Mouse (Mus musculus): ENCODE results near the gene Mief2.

Gene Mief2

GRCm38 (mm10) chr11:60728260-60728761, at the start of gene Mief2:
Mief2 (plus strand) TSS chr11:60728398.
- peak; percentile 96 to 98 for DNase-seq

GRCm38 (mm10) chr11:60696165-60696564, 32.0 kb upstream of the Mief2 start:
- DNase-seq: no peak

GRCm38 (mm10) chr11:60697561-60697960, 30.6 kb upstream of the Mief2 start:
- DNase-seq: no peak

GRCm38 (mm10) chr11:60698806-60699523, 29.2 kb upstream of the Mief2 start:
- peak; percentile 87 to 91 for DNase-seq

- peak; percentile 90 to 94 for DNase-seq
Measured at GRCm38 (mm10) chr11:60699524-60700075, 28.6 kb upstream of the Mief2 start, which contains the start of gene Llgl1. Llgl1 (plus strand) TSS chr11:60699723.

- DNase-seq: no peak
Measured at GRCm38 (mm10) chr11:60700320-60701185, 27.6 kb upstream of the Mief2 start.

- no peak for DNase-seq
Measured at GRCm38 (mm10) chr11:60701611-60702010, 26.6 kb upstream of the Mief2 start.

- peak; percentile 85 to 87 for DNase-seq
Measured at GRCm38 (mm10) chr11:60703131-60703530, 25.1 kb upstream of the Mief2 start.

GRCm38 (mm10) chr11:60704023-60704880, 23.9 kb upstream of the Mief2 start:
- DNase-seq: peak; percentile 1

- DNase-seq: peak; percentile 1
Measured at GRCm38 (mm10) chr11:60705255-60705654, 22.9 kb upstream of the Mief2 start.

GRCm38 (mm10) chr11:60706076-60706475, 22.1 kb upstream of the Mief2 start:
- DNase-seq: peak in 1 of 2 experiments; percentile 3

- peak; percentile 1 to 4 for DNase-seq
Measured at GRCm38 (mm10) chr11:60706696-60707480, 21.3 kb upstream of the Mief2 start.

- peak; percentile 70 to 78 for DNase-seq
Measured at GRCm38 (mm10) chr11:60707672-60708071, 20.5 kb upstream of the Mief2 start.

GRCm38 (mm10) chr11:60708631-60709030, 19.6 kb upstream of the Mief2 start:
- peak in 1 of 2 experiments; percentile 0 for DNase-seq

- DNase-seq: peak; percentile 2 to 8
Measured at GRCm38 (mm10) chr11:60709481-60710465, 18.4 kb upstream of the Mief2 start.

GRCm38 (mm10) chr11:60711218-60711617, 17.0 kb upstream of the Mief2 start:
- peak in 1 of 2 experiments; percentile 4 for DNase-seq

- no peak for DNase-seq
Measured at GRCm38 (mm10) chr11:60712040-60712439, 16.2 kb upstream of the Mief2 start.

GRCm38 (mm10) chr11:60712639-60713255, 15.5 kb upstream of the Mief2 start:
- no peak for DNase-seq

- no peak for DNase-seq
Measured at GRCm38 (mm10) chr11:60715833-60716232, 12.4 kb upstream of the Mief2 start.

- DNase-seq: no peak
Measured at GRCm38 (mm10) chr11:60719263-60719662, 8.9 kb upstream of the Mief2 start.
